Mouse (Mus musculus) urinary bladder, postnatal 25 days (tissue): ENCODE data around the gene Zrsr1.

Experiments used
- DNase-seq: peaks from one replicate; pipeline ENCODE4 v3.0.0; 2022; ENCODE audit warnings: low spot score

The Zrsr1 gene

DNA sequence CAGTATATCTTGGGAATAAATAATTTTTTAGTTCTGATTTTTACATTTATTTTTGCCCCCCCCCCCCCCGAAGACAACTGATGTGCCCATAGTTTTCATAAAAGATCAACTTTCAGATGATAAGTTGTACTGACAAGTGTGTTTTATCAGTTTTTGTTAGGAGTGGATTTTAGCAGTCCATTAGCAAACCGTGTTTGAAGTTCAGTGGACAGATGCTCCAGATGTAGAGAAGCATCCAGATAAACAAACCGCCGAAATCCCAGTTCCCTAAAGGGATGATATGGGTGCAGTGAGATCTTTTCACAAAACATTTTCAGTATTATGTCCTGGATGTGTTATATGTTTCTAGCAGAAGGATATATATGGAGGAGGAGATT lies 37.0 kb downstream of the Zrsr1 start:
- no peak for DNase-seq

DNA sequence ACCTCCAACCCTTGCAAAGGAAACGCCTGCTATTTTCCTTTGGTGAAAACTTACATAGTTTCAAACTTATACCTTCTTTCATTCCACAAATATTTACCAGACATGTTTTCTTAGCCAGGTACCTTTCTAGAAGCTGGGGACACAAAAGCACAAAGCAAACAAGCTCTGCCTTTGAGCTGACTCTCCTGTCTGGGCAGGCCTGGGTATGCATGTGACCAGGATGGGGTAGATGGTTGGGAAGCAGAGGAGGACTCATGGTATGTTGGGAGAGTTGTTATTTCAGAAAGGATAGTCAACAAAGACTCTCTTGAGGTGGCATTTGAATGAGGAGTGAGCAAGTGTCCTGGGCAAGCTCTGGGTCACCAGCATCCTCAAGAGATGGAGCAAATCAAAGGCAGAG lies 41.3 kb downstream of the Zrsr1 start:
- no peak for DNase-seq

DNA sequence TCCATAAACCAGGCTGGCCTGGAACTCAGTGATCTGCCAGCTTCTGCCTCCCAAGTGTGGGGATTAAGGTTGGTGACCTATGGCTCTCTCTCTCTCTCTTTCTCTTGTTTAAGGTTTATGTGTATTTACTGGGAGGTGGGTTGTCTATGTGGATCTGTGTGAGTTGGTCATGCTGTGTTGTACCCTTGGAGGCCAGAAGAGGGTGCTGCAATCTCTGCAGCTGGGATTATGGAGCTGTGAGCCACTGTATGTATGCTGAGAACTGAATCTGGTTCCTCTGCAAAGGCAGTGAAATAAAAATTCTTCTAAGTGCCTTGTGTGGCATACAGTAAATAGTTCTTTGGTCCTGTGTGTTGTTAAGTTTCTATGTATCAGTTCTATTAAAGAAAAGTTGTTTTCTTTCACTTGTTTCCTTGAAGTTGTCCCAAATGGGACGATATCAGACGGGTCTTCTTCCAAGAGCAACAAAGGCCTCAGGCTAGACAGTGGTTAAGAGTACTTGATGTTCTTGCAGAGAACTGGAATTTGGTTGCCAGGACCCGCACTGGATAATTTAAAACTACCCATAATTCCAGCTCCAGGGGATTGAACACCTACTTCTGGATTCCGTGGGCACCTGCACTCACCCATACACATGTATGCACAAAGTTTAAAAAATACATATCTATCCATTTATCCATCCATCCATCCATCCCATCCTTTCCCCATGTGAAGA lies 41.9 kb downstream of the Zrsr1 start:
- DNase-seq, result no peak

DNA sequence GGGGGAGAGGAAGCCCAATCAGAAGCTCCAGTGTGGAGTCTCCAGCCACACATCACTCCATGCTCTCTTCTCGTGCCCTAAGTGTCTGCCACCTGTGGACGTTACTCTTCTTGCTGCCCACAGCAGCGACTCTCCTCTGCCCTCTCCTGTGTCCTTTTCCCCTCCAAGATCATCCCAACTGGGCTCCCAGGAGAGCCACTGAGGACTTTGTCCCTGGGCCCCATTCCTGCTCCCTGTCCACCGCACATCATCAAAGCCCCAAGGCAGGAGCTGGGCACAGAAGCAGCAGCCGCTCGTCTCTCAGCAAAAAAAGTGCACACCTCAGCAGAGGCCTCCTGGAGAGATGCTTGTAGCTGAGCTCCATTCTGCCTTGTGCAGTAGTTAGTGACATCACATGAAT lies 43.2 kb downstream of the Zrsr1 start:
- DNase-seq, result no peak

DNA sequence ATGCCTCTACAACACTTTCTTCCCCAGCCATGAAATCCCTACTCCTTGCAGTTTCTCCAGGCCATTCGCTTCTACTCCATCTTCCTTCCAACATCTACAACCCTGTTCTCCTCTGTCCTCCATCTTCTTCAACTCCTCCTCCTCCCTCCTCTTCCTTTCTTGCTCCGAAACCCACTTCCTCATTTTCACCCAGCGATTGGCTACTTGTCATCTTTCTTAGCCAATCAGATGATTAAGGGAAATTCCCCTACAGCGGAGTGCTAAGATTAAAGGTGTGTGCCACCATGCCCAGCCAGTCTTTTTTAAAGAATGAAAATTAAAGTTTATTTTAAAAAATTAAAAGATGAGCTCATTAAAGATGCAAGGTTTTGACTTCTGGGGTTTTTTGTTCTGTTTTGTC lies 46.1 kb downstream of the Zrsr1 start:
- DNase-seq, result no peak

DNA sequence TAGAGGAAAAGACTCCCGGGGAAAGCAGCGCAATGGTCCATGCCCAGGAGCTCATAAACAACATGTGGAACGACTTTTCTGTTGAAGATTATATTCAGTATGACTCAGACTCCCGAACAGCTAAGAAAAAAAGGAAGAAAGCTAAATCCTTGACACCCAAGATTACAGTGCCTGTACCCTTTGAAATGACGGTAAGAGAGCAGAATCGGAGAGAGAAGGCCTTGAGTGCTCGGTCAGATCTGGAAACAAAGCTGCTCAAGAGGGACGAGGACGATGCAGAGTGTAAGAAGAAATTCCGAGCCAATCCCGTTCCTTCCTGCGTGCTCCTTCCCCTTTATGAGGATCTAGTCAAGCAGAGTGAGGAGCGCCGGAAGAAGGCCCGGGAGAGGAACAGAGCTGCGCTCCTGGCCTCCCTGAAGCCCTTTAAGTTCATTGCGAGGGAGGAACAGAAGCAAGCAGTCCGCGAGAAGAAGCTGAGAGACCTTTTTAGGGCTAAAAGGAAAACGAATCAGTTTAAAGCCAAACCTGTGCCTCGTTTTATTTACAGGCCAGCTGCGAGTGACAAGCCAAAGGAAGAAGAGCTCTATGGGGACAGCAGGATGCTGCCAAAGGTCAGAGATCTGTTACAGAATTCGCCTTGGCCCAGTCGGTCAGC lies 48.4 kb downstream of the Zrsr1 start:
- DNase-seq, result no peak

DNA sequence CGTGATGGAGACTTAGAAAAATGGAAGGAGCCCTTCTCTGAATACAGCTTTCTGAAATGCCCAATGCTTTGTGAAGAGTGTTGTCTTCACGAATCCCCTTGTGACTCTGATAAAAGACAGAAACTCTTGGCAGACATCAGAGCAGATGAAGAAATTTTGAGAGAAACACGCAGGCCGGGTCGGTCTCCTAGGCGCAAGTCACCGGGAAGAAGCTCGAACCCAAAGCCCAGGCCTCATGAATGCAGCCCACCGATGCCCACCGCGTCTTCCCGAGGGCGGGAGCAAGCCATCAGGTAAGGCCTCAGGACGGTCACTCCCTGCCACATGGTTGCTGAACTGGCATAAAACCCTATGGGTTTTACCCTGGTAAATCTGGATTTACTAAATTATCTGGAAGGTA lies 49.0 kb downstream of the Zrsr1 start:
- DNase-seq, result no peak

DNA sequence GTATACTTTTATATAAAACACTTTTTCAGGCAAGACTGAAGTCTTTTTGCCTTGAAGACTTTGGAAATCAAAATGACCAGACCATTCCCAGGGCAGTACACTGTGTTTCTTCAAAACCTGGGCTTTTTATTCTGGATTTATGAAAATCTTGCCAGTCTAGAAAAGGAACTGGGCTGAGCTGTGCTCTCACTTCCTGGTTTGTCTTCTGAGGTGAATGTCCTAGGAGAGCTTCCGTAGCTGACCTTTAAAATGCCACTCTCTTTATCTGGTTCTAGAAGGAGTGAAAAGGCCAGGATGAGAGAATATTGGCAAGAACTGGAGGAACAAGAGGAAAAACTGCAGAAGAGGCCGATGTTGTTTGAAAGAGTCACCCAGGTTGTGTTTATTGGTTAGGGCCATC lies 51.4 kb downstream of the Zrsr1 start:
- no peak for DNase-seq

DNA sequence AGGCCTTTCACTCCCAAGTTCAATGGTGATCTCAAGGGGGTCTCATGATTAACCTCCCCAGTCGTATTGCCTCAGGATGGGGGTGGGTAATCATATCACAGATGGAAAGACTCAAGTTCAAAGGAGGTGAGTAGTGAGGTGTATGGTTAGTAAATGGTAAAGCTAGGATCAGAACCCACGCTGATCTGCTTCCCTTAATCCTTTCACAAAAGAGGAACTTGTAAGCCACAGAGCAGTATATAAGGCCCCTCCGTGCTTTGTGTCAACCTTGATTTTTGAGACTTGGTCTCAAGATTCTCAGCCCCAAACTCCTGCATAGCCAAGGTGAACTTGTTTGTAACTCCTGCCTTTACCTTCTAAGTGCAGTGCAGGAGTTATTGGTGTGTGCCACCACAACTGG lies 52.4 kb downstream of the Zrsr1 start:
- no peak for DNase-seq
